Mouse (Mus musculus): Measurements from ENCODE around the gene A830031A19Rik.

A830031A19Rik gene

GRCm38 (mm10) chr11:24079392-24080391, 4.8 kb upstream of the A830031A19Rik start:
- in situ Hi-C loops (cut with MboI; ENCODE audit: unreplicated experiment in 2 of 2): loop anchor here (5.0 to 25.0 kb wide), 4 partner anchors 105 to 308 kb away; no protein-coding TSS in a partner anchor

- in situ Hi-C loops (cut with MboI; ENCODE audit: unreplicated experiment in 2 of 2): loop anchor here in 1 of 2 experiments (25.0 kb wide), 1 partner anchor 308 kb away; no protein-coding TSS in a partner anchor
Observed at GRCm38 (mm10) chr11:24078706-24079316, 4.0 kb upstream of the A830031A19Rik start.

- in situ Hi-C loops (cut with MboI; ENCODE audit: unreplicated experiment in 2 of 2): loop anchor here in 1 of 2 experiments (25.0 kb wide), 1 partner anchor 309 kb away; no protein-coding TSS in a partner anchor
Observed at GRCm38 (mm10) chr11:24077795-24078705, 3.2 kb upstream of the A830031A19Rik start, which contains the start of gene Bcl11a. Gene Bcl11a (plus strand): TSS chr11:24078056.

- in situ Hi-C loops (cut with MboI; ENCODE audit: unreplicated experiment in 2 of 2): loop anchor here in 1 of 2 experiments (25.0 kb wide), 1 partner anchor 310 kb away; no protein-coding TSS in a partner anchor
Observed at GRCm38 (mm10) chr11:24076821-24077730, 2.2 kb upstream of the A830031A19Rik start.

- in situ Hi-C loops (cut with MboI; ENCODE audit: unreplicated experiment in 2 of 2): loop anchor here in 1 of 2 experiments (25.0 kb wide), 1 partner anchor 311 kb away; no protein-coding TSS in a partner anchor
Observed at GRCm38 (mm10) chr11:24076127-24076650, 1.3 kb upstream of the A830031A19Rik start.

- in situ Hi-C loops (cut with MboI; ENCODE audit: unreplicated experiment in 2 of 2): loop anchor here in 1 of 2 experiments (25.0 kb wide), 1 partner anchor 312 kb away; no protein-coding TSS in a partner anchor
Observed at GRCm38 (mm10) chr11:24075486-24076126, 752 bp upstream of the A830031A19Rik start.

- in situ Hi-C loops (cut with MboI; ENCODE audit: unreplicated experiment in 2 of 2): no loop called here
Observed at GRCm38 (mm10) chr11:24074021-24074591, 748 bp downstream of the A830031A19Rik start.

- in situ Hi-C loops (cut with MboI; ENCODE audit: unreplicated experiment in 2 of 2): loop anchor here in 1 of 2 experiments (5.0 kb wide), 2 partner anchors 1242 to 1797 kb away; no protein-coding TSS in a partner anchor
Observed at GRCm38 (mm10) chr11:24065313-24065712, 9.5 kb downstream of the A830031A19Rik start.

- in situ Hi-C loops (cut with MboI; ENCODE audit: unreplicated experiment in 2 of 2): no loop called here
Observed at GRCm38 (mm10) chr11:24064221-24064620, 10.6 kb downstream of the A830031A19Rik start.

- in situ Hi-C loops (cut with MboI; ENCODE audit: unreplicated experiment in 2 of 2): no loop called here
Observed at GRCm38 (mm10) chr11:24062495-24063096, 12.3 kb downstream of the A830031A19Rik start.

GRCm38 (mm10) chr11:24061819-24062218, 13.0 kb downstream of the A830031A19Rik start:
- in situ Hi-C loops (cut with MboI; ENCODE audit: unreplicated experiment in 2 of 2): no loop called here

GRCm38 (mm10) chr11:24060428-24060827, 14.4 kb downstream of the A830031A19Rik start:
- in situ Hi-C loops (cut with MboI; ENCODE audit: unreplicated experiment in 2 of 2): no loop called here

- in situ Hi-C loops (cut with MboI; ENCODE audit: unreplicated experiment in 2 of 2): no loop called here
Observed at GRCm38 (mm10) chr11:24059137-24059536, 15.7 kb downstream of the A830031A19Rik start.

- in situ Hi-C loops (cut with MboI; ENCODE audit: unreplicated experiment in 2 of 2): loop anchor here in 1 of 2 experiments (5.0 kb wide), 1 partner anchor 1809 kb away; no protein-coding TSS in a partner anchor
Observed at GRCm38 (mm10) chr11:24052882-24053281, 22.0 kb downstream of the A830031A19Rik start.

- in situ Hi-C loops (cut with MboI; ENCODE audit: unreplicated experiment in 2 of 2): loop anchor here in 1 of 2 experiments (5.0 kb wide), 1 partner anchor 1812 kb away; no protein-coding TSS in a partner anchor
Observed at GRCm38 (mm10) chr11:24050032-24050757, 24.7 kb downstream of the A830031A19Rik start.

Data from v-Abl transformed pro-B cells (cell line).